Mouse (Mus musculus): Measurements from ENCODE around the gene Gramd1b.

Gramd1b gene

GRCm38 (mm10) chr9:40403750-40404149 is 127.4 kb downstream of the Gramd1b start:
- DNase-seq (ENCODE audit: extremely low spot score, low spot score): no peak

- DNase-seq (ENCODE audit: extremely low spot score, low spot score): no peak
Measured at GRCm38 (mm10) chr9:40401818-40402217, 129.4 kb downstream of the Gramd1b start.

DNA sequence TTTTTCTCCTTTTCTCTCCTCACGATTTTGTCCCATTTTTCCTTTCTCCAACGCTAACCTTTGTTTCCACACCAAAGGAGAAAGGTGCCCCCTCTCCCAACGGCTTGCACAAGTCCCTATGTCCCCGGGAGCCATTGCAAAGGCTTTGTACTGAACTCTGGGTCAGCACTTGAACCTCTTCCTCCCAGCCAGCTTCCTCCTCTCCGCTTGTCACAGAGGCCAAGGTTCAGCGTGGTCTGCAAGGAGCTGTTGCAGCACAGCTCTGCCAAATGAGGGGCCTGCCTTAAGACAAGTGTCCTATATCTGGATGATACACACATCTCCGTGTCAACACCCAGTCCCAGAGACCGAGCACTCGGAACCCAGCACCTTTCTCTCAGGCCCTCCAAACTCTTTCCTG is 130.3 kb downstream of the Gramd1b start:
- DNase-seq (ENCODE audit: extremely low spot score, low spot score): no peak

DNA sequence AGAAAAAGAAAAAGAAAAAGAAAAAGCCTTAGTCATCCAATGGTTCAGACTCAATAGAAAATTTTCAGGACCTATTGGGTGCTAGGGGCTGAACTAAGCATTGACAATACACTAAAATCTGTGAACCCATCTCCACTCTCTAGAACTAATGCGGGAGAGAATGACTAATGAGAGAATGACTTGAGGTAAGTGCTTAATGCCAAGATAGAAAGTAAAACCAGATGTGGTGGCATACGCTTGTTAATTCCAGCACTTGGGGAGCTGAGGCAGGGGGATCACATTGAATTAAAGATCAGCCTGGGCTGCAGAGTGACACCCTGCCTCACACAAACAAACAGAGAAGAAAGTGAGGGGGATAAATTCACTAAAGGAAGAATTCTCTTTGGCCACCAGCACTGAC is 131.0 kb downstream of the Gramd1b start:
- DNase-seq (ENCODE audit: extremely low spot score, low spot score): no peak

DNA sequence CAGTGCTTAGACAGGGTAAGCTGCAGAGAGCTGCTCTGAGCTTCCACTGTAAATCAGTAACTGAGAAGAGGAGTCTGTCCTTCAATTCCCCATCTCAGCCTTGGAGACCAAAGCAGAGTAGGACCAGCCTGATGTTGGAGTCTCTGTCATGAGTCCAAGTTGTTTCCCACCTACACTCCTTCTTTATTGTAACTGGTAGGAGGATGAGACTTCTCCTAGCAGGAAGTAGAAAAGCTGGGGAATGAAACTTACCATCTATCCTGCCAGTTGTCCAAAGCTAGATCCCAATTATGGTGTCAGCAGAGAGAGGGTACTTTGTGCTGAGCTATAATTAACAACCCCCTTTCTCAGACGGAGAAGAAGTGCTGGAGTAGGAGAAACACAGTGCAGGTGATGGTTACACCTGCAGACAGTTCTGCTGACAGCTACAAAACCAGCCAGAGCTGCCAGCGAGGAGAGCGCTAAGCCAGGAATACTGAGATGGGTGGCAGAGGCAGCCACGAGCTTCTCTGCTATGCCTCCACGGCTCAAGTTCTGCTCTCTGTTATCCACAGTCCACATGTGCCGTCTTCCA is 131.7 kb downstream of the Gramd1b start:
- no peak for DNase-seq (ENCODE audit: extremely low spot score, low spot score)

DNA sequence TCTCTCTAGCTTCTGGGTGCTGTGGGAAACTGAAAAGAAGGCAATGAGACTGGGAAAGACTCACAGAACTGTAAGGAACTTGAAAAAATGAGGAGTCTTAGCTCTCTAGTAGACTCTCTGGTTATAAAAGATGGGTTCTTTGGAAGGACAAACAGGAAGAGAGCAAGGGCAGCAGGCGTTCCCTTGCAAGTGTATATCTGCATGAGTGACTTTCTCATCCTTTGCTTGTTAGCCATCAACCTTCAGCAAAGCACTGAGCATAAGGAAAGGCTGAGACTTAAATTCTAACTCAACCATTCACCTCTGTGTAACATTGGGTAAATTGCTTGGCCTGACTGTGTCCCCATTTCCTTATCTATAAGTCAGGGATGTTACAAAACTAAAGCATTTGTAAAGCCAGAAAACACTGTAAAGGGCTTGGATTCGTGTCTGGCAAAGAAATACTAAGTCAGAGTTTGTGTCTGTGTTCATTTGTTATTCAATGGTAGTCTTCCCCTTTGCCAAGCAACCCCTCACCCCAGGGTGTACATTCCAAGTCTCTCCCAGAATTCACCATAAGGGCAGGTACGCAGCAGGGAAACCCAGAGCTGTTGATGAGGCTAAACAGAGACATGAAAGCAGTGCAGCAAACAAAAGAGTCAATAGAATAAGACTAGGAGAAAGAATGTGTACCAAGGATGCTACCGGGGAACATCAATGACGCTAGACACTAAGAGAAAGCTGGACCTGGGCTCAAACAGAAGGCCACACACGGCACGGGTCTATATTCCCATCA is 133.5 kb downstream of the Gramd1b start:
- no peak for DNase-seq (ENCODE audit: extremely low spot score, low spot score)

DNA sequence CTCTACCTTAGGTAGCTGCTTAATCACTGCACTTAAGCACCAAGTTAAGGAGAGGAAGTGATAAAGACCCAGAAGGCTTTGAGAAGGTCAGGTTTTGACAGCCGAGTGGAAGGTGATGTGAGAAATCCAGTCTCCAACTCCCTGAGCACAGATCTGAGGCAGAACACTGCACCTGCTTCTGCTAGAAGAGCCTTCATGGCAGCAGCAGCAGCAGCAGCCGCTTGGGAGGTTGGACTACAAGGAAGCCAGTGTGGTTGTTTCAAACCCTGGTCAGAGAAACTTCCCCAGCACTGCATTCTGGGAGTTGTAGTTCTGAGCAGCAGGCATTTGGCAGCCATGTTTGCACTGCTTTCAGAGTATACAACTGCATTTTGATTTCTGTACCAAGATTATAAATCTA is 134.1 kb downstream of the Gramd1b start:
- DNase-seq (ENCODE audit: extremely low spot score, low spot score): peak; percentile 48

- DNase-seq (ENCODE audit: extremely low spot score, low spot score): no peak
Measured at GRCm38 (mm10) chr9:40396171-40396570, 135.0 kb downstream of the Gramd1b start.

DNA sequence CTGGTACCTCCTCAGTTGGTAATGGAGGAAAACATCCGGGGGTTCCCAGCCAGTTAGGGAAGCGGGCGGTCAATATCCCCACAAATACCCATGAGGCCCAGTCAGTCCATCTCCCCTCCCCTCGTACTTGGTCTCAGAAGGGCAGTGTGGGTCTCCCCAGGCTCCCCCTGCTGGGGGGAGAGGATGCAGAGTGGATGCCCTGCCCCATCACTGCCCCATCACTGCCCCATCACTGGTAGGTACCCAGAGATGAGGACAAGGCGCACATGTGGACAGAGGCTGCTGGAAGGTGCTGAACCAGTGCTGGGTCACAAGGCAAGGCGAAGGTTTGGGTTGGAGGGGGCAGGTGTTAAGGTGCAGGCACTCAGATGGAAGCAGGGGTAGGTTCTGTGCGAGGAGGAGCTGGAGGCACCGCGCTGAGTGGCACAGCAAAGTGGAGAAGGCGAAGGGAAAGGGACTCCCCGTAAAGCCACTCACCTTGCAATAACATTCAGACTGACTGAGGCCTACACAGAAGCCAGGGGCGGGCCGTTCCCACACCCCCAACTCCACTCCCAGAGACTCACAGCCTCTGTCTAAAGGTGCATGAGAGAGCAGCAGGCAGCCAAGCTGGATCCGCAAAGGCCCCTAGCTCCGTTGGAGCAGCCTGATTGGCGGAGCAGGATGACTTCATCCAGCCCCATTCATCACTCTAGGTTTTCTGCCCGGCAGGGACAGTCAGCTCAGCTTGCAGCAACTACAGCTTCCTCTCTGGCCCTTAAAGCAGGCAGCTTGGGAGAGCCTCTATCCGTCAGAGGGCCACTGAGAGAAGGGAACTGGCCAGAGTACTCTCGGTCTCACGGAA is 139.1 kb downstream of the Gramd1b start:
- peak; percentile 77 for DNase-seq (ENCODE audit: extremely low spot score, low spot score)

GRCm38 (mm10) chr9:40391359-40391758 is 139.8 kb downstream of the Gramd1b start:
- no peak for DNase-seq (ENCODE audit: extremely low spot score, low spot score)

- DNase-seq (ENCODE audit: extremely low spot score, low spot score): no peak
Measured at GRCm38 (mm10) chr9:40390904-40391303, 140.3 kb downstream of the Gramd1b start.

DNA sequence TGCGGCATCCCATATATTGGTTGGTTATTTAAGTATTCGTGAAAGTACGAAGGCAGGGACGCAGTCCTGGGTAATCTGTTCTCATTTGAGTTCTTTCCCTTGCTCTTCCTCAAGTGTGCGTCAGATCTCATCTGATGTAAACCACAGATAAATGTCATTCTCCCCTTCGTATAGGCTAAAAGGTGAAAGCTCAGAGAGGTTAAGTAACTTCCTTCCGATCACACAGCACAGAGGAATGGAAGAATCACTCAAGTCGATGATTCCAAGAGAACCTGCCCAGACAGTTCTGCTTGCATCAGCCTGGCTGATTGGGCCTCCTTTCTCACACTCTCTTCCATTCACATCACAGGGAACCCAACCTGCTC is 140.8 kb downstream of the Gramd1b start:
- no peak for DNase-seq (ENCODE audit: extremely low spot score, low spot score)

DNA sequence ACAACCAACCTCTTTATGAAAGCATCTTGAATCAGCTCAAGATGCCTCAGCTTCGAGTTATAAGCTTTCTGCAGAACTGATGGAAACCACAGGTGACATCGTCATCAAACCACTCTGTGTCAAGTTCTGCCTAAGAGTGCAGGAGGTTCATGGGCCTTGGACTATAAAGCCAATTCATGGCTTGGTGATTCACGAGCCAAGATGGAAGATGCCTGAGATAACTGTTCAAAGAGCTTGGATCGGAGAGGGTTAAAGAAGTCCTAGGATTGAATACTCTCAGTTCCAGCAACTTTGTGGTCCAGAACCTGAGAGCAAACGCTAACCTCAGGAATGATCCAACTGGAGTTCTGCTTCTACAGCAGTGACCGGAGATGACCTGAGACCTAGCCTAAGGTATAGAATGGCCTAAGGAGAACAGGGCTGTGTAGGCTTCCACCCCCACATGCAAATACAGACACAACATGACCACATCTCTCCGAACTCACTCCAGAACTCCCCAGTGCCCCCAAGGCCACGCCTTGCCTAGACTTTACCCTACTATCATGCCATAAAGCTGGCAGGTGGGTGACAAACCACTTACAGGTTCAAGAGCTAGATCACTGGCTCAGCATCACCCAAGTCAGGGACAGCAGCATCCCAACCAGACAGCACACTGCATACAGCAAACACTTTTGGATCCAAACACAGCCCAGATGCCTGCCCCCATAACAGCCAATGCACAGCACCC is 141.4 kb downstream of the Gramd1b start:
- DNase-seq (ENCODE audit: extremely low spot score, low spot score): no peak

DNA sequence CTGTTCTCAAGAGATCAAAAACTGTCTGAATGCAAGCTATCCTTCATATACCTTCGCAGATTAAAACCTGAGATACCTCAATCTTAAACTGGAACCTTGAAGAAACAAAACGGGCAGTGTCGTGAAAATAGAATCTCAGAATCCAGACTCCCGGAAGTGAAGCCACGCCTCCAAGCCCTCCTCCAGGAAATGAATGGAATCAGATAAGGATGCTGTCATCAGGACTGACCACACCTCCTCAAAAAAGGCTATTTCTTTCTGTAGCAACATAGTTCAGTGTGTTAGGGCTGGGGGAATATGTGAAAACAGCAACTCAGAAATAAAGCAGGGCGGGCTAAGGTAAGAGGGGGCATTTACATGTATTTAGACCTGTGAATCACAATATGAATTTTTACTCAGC is 142.0 kb downstream of the Gramd1b start:
- no peak for DNase-seq (ENCODE audit: extremely low spot score, low spot score)

GRCm38 (mm10) chr9:40384781-40385180 is 146.4 kb downstream of the Gramd1b start:
- DNase-seq (ENCODE audit: extremely low spot score, low spot score): no peak

DNA sequence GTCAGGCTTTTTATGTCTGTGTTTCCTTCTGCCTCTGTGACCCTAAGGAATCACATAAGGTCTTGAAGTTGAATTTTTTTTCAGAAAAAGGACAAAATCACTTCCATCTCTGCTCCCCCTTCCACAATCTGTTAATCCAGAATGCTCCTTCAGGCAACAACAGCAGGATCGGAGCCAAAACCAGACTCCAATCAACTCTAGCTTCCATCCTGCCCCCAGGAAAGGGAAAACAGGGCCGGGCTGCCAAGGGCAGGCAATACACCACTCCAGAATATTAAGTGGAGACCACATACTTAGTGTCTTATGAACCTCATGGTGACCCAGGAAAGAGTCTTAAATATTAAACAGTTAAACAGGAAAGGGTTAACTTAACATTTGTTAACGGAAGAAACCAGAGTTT is 148.7 kb downstream of the Gramd1b start:
- DNase-seq (ENCODE audit: extremely low spot score, low spot score): no peak

GRCm38 (mm10) chr9:40381416-40382411 is 149.5 kb downstream of the Gramd1b start:
- DNase-seq (ENCODE audit: extremely low spot score, low spot score): peak; percentile 28

DNA sequence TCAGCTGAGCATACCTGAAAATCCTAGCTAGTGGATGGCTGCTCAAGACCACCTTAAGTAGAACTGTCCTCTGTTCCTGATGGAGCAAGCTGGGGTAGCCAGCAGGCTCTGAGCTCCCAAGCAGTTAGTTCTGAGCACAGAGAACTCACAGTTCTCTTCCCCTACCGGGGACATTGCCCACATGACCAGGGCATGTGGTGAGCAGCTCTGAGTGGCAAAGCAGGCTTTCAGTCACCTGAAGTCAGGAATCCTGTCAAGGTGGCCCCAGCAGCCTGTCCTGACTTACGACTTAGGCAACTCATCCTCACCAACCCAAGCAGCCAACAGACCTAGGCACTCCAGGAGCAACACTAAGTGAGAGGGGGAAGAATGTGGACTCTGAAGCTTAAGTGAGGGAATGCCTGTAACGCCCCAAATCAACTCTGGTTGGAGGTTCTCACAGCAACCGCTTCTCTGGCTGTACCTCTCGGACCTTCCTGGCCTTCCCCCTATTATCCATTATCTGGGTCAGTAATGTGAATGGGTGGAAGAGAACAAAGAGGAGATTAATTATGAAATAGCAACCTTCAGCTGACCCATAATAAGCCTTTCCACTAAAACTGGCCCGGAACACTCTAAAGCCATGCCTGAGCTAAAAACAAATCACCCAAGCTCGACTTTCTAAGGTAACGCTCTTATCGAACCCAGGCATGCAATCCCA is 154.3 kb downstream of the Gramd1b start:
- DNase-seq (ENCODE audit: extremely low spot score, low spot score): no peak

GRCm38 (mm10) chr9:40376139-40376541 is 155.0 kb downstream of the Gramd1b start:
- DNase-seq (ENCODE audit: extremely low spot score, low spot score): peak; percentile 54

- no peak for DNase-seq (ENCODE audit: extremely low spot score, low spot score)
Measured at GRCm38 (mm10) chr9:40375518-40375917, 155.7 kb downstream of the Gramd1b start.

All from neural tube, embryonic 10.5 days (tissue).